Mouse (Mus musculus): ENCODE results near the gene Abhd14a.
A peak's percentile ranks its signal among the peaks of the same experiment; 100 is the strongest.

Gene Abhd14a

DNA sequence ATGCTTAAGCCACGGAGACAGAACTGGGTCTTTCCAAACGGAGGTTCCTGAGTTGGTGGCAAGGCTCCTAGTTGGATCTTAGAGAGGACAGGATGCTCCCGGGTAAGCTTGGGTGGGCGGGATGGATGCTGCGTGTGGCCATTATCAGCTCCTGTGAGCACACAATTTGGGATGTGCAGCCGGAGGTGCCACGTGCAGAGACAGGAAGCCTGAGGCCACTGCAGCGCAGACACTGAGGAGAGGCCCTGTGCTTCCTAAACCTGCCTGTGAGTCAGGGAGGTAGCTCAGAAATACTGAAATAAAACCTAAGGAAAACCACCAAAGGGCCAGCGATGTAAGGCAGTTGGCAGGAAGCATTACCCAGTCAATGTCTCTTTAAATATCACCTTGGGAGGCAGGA is 22.3 kb upstream of the Abhd14a start:
- peak in 1 of 2 experiments; percentile 3 for DNase-seq (ENCODE audit: inconsistent age in 2 of 2, low spot score in 1 of 2)

GRCm38 (mm10) chr9:106469317-106469716 is 21.8 kb upstream of the Abhd14a start:
- DNase-seq (ENCODE audit: inconsistent age in 2 of 2, low spot score in 1 of 2): peak in 1 of 2 experiments; percentile 41

GRCm38 (mm10) chr9:106467746-106468145 is 20.3 kb upstream of the Abhd14a start:
- DNase-seq (ENCODE audit: inconsistent age in 2 of 2, low spot score in 1 of 2): peak in 1 of 2 experiments; percentile 16

GRCm38 (mm10) chr9:106466721-106467120 is 19.2 kb upstream of the Abhd14a start:
- DNase-seq (ENCODE audit: inconsistent age in 2 of 2, low spot score in 1 of 2): no peak

DNA sequence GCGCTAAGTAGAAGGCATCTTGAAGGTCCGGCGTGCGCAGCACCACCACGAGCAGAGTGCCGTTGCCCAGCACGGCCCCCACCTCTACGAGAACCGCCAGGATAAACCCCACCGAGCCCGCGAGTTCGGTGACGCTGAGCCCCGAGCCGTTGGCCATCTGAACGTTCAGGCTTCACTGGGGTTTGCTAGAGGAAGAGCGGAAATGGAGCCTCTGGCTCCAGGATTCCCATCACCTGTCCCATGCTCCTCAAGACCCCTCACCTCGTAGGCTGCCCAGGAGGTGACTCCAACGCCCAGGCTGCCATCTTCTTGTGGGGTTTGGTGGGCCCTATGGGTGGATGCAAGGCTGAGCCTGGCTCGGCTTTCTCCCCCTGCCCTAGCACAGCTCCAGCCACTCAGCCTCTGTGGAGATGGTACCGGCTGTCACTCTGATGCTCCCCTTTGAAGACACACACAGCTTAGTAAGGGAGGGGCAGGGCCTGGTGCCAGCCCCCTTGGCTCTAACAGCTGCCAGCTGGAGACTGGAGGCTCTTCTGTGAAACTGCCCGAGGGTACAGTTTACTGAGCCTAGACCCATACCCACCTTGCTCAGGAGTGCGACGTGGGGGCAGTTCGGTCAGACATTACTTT is 18.2 kb upstream of the Abhd14a start, which contains the start of gene Gpr62:
TSS of gene Gpr62 (minus strand) at position 368 of the 630 bp plus-strand sequence.
- DNase-seq (ENCODE audit: inconsistent age in 2 of 2, low spot score in 1 of 2): no peak

DNA sequence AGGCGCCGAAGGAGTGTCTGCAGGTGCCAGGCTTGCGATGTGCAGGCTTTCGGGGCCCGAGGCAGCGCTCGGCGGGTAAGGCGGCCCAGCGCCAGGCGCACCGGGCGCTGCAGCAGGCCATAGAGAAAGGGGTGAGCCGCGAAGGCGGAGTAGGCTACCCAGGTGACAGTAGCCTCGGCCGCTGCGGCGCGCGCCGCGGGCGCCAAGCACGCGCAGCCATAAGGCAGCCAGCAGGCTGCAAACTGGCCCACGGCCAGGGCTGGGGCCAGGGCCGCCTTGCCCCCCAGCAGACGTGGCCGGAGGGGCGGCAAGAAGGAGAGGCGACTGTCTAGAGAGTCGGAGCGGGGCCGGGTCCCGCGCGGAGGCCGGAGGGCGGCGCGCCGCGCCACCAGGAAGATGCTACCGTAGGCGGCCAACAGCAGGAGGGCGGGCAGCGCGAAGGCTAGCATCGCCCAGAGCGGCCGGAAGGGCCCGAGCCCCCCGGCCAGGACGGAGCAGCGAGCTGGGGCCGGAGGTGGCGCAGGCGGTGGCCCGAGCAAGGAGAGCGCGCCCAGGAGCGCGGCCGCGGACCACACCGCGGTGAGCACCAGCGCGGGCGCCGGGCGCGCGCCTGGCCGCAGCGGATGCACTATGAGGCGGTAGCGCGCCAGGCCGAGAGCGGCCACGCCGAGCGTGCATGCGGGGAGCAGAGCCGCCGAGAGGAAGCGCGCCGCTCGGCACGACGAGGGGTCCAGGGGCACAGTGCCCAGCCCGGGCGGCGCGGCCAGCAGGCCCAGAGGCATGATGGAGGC is 17.5 kb upstream of the Abhd14a start:
- DNase-seq (ENCODE audit: inconsistent age in 2 of 2, low spot score in 1 of 2): peak; percentile 56 to 76

GRCm38 (mm10) chr9:106463122-106464063 is 15.9 kb upstream of the Abhd14a start:
- no peak for DNase-seq (ENCODE audit: inconsistent age in 2 of 2, low spot score in 1 of 2)

DNA sequence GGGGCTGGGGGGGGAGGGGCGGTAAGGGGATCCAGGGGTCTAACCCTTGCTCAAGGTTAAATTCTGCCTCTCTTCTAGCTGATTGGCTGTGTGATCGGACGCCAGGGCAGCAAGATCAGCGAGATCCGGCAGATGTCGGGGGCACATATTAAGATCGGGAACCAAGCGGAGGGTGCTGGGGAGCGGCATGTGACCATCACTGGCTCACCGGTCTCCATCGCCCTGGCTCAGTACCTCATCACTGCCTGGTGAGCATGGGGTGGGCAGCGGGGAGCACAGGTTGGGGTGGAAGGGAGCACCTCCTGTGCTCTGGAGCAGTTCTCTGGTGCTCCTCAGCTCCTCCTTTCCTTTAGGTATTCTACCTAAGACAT is 14.9 kb upstream of the Abhd14a start:
- no peak for DNase-seq (ENCODE audit: inconsistent age in 2 of 2, low spot score in 1 of 2)

DNA sequence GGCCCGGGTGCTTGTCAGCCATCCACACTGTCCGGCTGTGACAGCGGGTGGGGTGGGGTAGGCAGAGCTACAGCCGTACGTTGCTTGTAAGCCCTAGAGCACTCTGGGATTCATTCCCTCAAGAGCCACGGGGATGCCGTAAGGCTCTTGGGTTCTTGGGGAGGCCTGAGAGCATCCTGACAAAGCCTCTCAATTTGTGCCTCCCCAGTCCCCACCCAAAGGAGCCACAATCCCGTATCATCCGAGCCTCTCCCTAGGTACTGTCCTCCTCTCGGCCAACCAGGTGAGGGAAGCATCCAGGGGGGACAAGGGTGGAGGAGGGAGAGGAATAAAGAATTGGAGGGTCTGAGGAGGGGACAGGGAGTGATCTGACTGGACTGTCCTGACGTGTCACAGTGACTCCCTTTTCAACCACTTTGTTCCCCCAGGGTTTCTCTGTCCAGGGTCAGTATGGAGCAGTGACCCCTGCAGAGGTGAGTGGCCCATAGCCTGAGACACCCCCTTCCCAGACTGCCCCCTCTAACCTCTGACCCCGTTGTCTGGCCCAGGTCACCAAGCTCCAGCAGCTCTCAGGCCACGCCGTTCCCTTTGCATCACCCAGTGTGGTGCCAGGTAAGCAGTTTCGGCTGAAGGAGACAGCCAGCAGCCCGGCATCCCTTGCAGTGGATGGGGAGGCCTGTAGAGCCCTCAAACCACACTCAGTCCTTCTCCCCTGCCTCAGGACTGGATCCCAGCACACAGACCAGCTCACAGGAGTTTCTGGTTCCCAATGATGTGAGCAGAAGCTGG is 14.4 kb upstream of the Abhd14a start:
- DNase-seq (ENCODE audit: inconsistent age in 2 of 2, low spot score in 1 of 2): no peak

DNA sequence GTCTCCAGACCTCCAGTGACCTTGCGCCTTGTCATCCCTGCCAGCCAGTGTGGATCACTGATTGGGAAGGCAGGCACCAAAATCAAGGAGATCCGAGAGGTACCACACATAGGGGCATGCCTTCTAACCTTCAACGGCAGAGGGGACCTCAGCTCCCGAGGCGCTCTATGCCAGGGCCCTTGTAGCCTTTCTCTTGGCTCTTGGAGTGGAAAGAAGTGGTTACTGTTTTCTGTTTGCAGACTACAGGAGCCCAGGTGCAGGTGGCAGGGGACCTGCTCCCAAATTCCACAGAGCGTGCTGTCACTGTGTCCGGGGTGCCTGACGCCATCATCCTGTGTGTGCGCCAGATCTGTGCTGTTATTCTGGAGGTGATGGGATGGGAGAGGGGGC is 13.5 kb upstream of the Abhd14a start:
- no peak for DNase-seq (ENCODE audit: inconsistent age in 2 of 2, low spot score in 1 of 2)

GRCm38 (mm10) chr9:106460401-106461025 is 13.0 kb upstream of the Abhd14a start:
- DNase-seq (ENCODE audit: inconsistent age in 2 of 2, low spot score in 1 of 2): no peak

GRCm38 (mm10) chr9:106459946-106460345 is 12.5 kb upstream of the Abhd14a start:
- no peak for DNase-seq (ENCODE audit: inconsistent age in 2 of 2, low spot score in 1 of 2)

- DNase-seq (ENCODE audit: inconsistent age in 2 of 2, low spot score in 1 of 2): no peak
Observed at GRCm38 (mm10) chr9:106457920-106458319, 10.4 kb upstream of the Abhd14a start.

DNA sequence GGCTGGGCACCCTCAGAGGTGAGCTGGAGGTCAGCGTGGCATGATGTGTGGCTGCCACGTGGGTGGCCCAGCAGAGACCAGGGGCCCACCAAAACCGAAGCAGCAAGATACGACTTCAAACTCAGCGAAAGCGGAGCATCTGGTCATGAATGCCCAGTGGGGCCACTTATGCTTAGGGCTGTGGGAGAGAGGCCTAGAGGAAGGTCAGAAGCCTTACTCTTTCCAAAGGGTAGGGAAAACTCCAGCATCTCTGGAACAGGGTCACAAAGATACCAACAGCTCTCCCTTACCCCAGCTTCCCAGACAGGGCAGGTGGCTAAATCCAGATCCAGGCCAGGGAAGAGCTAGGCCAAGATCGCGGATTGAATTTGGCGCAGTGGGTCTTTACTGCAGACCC is 9.7 kb upstream of the Abhd14a start:
- no peak for DNase-seq (ENCODE audit: inconsistent age in 2 of 2, low spot score in 1 of 2)

- no peak for DNase-seq (ENCODE audit: inconsistent age in 2 of 2, low spot score in 1 of 2)
Observed at GRCm38 (mm10) chr9:106456325-106457162, 9.1 kb upstream of the Abhd14a start.

GRCm38 (mm10) chr9:106454888-106455681 is 7.6 kb upstream of the Abhd14a start:
- no peak for DNase-seq (ENCODE audit: inconsistent age in 2 of 2, low spot score in 1 of 2)

DNA sequence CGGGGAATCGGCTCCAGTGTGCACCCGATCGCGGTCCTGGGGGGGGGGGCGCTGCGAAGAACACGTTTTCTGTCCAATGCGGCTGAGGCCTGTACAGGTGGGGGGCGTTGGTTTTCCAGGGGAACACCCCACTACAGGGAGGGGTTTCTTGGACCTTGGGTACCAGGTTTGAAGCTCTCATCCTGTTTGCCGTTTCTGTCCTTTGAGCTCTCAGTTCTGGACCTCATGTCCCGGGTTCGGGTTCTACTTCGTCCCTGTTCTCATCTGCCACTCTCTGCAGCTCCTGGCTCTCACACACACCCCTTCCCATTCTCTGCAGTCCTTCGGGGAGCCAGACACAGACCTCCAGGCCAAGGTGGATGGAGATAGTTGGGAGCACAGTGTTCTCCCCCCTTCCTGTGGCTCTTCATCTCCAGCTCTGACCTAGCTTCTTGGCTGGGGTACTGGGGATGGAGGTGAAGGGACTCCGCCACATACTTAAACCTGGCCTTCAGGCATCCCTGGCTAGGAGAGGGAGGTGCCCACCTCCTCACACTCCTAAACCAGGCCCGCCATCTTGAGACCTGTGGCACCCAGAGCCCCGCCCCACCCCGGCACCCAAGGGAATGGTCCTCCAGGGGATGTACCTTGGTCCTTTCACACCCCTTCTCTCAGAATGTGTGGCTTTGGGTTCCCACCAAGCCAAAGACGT is 6.7 kb upstream of the Abhd14a start:
- DNase-seq (ENCODE audit: inconsistent age in 2 of 2, low spot score in 1 of 2): peak in 1 of 2 experiments; percentile 64

Measured in adrenal gland, adult (tissue).